Mouse (Mus musculus) CD4-positive, CD25-positive, alpha-beta regulatory T cell, adult 4 months (primary cell): ENCODE results near the gene Mst1. TPM values are rescaled to one million over a fixed set of nuclear protein-coding genes. Genes with fewer than 3 reads are reported as not detected.

ENCODE experiments used
- ATAC-seq: one replicate; pipeline ENCODE4 v1.8.0; 2017
- polyA plus RNA-seq, 2 experiments: library from polyadenylated mRNA; unstranded; fragments of 100-300 nt; shearing (Covaris generic); gene quantifications; one replicate each; pipeline ENCODE4 v1.2.1; 2017

Mst1 gene
- polyA plus RNA-seq, 2 experiments from 2014 or later, result 1.4 to 1.5 TPM

DNA sequence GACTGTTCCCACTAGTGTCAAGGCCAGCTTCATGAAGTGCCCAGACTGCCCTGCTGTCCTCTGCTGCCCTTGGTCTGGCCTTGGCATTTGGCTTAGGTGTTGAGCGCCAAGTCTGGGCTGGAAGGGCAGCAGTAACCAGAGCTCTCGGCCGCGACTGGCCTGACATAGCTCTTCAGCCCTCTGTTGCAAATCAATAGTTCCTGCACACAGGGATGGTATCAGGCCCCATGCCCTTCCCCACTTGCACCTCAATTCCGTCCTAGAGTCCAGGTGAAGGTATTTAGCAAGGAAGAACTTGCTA is 23.0 kb upstream of the Mst1 start:
- no peak for ATAC-seq

DNA sequence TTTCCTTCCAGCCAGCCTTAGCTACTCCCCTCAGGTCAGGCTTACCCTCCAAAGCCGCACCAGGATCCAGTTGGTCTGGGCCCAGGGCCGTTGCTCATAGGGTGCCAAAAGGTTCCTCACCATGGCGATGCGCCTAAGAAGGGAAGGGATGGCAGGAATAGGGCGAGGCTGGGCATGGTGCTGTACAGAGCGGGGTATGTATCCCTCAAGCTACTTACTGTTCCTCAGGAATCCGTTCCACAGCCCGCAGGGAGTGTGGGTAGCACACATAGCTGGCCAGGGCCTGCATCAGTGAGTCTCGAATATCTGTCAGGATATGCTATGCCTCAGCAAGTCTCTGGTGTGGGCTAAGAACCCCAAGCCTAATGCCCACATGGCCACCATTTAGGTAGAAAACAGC is 21.9 kb upstream of the Mst1 start:
- no peak for ATAC-seq

- no peak for ATAC-seq
These were observed 18.1 kb upstream of the Mst1 start for GRCm38 (mm10) chr9:108062142-108062541.

DNA sequence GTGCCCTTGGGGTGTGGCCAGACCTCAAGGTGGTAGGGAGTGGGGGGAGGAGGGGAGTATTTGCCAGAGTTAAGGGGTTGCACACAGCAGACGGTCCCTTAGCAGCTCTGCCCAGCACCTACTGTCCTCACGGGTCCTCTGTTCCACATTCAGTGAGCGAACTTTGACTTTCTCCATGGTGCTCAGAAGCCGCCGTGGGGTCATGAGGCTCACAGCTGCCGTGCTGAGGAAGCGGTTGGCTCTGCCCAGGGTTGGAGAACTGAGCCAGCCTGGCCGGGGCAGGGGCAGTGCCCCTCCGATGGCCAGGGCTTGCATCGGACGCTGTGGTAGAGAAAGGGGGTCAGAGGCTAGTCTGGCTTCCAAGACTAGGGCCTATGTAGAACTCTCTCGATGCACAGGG is 16.9 kb upstream of the Mst1 start:
- ATAC-seq, result no peak

GRCm38 (mm10) chr9:108065491-108066011 is 14.7 kb upstream of the Mst1 start:
- peak; percentile 57 for ATAC-seq

DNA sequence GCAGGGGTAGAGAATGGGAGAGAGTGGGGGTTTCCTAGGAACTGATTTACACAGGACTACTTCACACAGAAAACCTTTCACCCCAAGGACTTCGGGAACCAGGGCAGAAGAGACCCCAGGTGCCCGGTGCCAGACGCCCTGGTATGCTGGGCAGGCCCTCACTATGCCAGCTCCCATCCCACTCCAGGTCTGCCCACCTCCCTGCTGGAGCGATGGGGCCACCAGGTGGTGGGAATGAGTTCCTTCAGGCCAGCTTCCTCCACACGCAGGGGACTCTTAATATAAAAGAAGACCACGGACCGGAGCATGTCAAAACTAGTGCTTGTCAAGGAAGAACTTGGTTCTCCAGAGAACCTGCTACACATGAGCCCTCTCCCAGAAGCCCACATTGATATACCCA is 13.0 kb upstream of the Mst1 start:
- ATAC-seq, result no peak

DNA sequence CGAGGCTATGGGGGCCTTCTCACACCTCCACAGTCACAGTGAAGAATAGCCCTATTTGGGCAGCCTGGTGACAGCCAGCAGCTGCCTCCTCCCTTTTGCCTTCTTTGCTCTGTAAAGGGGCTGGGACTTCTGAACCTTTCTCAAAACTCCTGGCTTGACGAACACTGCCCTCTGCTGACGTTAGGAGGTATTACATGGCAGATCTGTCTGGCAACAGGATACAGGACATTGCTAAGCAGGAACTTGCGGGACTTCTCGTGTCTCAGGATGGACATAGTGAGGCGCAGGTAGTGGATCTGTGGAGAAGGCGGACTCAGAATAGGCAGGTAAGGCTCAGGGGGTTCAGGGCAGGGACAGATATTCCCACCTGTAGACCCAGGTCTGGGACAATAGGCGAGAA is 12.3 kb upstream of the Mst1 start:
- ATAC-seq, result peak; percentile 72

DNA sequence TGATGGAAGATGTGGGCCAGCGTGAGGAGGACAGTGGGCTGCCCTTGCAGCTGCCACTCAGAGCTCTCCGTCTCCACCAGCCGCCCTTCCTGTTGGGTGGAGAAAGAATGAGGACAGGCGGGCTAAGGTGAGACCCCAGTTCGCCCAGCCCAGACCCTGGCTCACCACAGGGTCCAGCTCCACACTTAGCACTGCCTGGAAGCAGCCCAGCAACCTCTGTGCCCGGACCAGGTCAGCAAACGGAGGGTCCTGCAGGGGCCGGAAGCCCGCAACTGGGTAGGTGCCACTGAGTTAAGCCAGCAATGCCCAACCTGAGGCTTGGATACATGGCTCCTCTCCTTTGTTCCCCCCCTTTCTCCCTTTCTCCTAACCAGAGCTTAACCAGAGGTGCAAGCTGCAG is 11.2 kb upstream of the Mst1 start:
- ATAC-seq, result no peak

DNA sequence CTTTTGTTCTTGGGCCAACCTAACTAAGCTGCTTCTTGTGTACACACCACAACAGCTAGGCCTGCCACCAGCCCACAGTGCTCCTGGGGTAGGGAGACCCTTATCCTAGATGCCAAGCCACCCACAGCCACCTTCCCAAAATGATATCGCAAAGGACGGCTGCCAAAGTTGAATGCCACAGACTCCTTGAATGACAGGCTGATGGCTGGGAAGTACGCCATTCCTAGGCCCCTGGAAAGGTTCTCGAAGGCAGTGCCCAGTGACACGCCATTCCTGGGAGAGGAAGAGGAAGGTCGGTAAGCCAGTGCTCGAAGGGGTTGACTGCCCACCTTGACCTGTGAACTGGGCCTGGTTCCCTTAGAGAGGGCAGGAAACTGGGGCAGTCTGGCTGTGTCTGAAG is 10.7 kb upstream of the Mst1 start:
- ATAC-seq, result no peak

DNA sequence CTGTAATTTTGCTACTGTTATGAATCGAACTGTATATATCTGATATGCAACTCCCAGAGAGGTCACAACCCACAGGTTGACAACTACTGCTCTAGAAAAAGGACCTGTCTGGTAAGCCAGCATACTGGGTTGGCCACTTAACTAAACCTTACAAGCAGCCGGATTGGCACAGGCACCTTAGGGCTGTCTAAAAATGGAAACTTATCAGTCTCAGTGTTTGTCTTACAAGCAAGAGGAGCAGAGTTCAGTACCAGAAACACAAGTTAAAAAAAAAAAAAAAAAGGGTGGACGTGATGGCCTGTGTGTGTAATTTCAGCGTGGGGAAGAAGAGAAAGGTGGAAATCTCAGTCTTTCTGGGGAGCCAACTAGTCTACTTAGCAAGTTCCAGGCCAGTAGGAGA is 8.4 kb upstream of the Mst1 start:
- ATAC-seq, result no peak

DNA sequence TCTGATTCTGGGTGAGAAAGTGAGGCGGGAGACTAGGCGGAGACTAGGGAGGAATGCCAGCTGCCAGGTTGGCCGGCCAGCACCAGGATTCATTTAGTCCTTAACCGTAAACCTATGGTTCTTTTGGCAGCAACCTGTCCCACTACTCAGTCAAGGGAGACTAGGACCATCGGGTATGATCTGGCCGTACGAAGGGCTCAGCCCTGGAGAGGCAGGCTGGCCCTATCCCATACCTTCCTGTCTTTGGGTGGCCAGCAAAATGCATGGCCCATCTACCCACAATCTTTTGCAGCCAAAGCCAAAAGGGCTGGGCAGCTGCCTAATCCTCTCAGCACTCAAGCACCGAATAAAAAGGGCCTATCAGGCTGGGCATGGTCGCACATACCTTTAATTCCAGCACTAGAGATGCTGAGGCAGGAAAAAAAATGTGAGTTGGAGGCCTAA is 7.7 kb upstream of the Mst1 start:
- ATAC-seq, result no peak

DNA sequence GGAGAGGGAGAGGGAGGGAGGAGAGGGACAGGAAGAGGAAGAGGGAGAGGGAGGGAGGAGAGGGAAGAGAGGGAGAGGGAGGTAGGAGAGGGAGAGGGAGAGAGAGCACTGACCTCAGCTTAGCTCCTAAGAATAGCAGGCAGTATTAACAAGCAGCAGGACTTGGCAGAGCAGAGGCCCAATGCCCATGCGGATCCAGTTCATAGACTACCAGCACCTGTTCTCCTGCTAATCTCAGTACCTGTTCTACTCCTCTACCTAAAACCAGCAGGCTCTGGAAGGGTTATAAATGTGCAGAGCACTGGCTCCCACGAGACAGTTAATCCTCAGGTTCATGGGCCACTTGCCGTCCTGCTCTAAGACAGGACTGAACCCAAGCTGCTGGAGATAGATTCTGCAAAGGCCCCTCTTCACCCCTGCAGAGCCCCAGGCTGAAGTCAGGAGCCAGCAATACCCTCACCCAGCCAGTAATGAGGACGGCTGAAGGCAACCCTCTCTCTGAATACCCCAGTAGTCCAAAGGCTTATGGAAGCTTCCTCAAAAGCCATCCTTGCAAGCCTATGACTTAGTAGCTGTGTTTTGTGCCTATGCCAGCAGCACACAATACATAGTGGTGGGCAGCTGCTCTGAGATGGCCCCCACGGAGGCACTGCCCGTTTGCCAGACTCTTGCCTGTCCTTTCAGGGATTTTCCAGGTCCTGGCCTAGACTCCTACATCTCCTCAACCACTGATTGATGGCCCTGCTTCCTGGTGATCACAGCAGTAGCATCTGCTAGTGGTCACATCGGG is 6.9 kb upstream of the Mst1 start:
- ATAC-seq, result no peak

DNA sequence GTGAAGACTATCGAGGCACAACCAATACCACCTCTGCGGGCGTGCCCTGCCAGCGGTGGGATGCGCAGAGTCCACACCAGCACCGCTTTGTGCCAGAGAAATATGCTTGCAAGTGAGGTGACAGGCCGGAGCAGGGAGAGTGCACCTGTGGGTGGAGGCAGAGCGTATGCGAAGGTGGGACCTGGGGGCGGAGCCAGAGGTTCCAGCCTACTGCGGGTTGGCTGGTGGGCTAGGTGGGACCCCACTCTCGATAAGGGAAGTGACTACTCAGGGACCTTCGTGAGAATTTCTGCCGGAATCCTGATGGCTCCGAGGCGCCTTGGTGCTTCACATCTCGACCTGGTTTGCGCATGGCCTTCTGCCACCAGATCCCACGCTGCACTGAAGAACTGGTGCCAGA is 2.3 kb downstream of the Mst1 start:
- ATAC-seq, result no peak

GRCm38 (mm10) chr9:108082988-108083431 is 2.8 kb downstream of the Mst1 start, which contains the start of gene Rnf123:
Rnf123 (minus strand) TSS chr9:108083346.
- peak; percentile 84 for ATAC-seq

DNA sequence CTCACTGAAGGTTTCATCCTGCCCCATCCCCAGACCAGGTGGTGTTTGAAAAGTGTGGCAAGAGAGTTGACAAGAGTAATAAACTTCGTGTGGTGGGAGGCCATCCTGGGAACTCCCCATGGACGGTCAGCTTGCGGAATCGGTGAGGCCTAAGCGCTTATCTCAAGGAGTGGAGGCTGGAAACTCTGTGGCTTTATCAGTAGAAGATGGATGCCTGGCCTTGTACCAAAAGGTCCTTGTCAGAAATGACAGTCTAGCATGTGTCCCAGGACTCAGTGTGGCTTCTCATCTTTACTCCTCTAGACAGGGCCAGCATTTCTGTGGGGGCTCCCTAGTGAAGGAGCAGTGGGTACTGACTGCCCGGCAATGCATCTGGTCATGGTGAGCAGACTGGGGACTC is 3.3 kb downstream of the Mst1 start:
- ATAC-seq, result no peak

GRCm38 (mm10) chr9:108085261-108085660 is 5.0 kb downstream of the Mst1 start:
- no peak for ATAC-seq

DNA sequence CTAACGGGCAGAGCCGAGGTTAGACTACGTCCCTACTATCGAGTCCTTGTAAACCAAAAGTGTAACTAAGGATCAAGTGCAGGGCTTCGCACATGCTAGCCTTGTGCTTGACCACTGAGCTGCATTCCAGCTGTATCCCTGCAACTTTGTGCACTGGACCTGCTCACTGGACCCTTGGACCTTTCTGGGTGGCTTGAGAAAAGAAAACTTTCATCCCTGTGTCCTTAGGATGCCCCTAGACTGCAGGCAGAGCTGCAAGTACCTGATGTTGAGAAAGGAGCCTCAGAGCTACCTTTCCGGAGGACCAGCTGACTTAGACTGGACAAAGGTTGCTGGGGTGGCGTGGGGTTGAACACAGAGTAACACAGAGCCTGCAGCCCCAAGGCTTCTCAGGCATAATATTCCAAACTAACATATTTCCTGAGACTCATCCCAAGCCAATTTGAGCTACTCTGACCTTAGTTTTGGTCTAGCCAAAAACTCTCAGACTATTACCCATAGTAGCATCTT is 10.4 kb downstream of the Mst1 start:
- no peak for ATAC-seq

- no peak for ATAC-seq
These were observed 13.3 kb downstream of the Mst1 start for GRCm38 (mm10) chr9:108093586-108093985.

DNA sequence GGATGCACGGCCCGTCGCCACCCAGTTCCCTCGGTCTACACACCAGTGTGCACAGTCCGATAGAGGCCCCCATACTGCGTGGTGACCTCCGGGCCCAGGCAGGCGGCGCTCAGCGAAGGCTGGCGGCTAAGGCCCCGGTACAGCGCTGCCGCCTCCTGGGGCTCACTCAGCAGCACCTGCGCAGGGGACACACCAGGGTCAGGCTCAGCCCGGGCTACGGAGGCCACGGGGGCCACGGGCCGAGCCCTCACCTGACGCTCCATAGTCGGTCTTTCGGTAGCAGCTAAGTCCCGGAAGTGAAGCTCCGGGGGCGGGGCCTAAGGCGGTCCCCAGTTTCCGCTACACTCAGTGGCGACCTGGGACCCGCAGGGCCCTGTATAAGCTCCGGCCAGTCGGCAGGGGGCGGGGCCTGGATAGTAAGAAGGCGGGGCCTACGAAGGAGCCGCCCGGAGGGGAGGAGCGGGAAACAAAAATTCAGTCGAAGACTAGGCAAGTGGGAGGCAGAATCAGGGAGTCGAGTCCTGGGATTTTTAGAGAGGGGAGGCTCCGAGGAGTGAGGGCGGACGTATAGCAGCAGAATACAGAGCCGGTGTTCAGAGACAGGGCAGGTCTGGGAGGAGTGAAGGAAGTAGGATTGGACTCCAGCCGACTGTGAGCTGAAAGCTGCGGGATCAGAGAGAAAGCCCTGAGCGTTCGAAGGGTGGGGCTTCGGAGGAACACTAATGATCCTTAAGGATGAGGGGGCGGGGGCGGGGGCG is 14.1 kb downstream of the Mst1 start, which contains the start of gene Apeh:
Apeh (minus strand) TSS at position 423 of the 758 bp plus-strand sequence.
- peak; percentile 95 for ATAC-seq

- ATAC-seq, result no peak
These were observed 14.8 kb downstream of the Mst1 start for GRCm38 (mm10) chr9:108094998-108095411.

- ATAC-seq, result peak; percentile 38
These were observed 15.3 kb downstream of the Mst1 start for GRCm38 (mm10) chr9:108095518-108095917.

DNA sequence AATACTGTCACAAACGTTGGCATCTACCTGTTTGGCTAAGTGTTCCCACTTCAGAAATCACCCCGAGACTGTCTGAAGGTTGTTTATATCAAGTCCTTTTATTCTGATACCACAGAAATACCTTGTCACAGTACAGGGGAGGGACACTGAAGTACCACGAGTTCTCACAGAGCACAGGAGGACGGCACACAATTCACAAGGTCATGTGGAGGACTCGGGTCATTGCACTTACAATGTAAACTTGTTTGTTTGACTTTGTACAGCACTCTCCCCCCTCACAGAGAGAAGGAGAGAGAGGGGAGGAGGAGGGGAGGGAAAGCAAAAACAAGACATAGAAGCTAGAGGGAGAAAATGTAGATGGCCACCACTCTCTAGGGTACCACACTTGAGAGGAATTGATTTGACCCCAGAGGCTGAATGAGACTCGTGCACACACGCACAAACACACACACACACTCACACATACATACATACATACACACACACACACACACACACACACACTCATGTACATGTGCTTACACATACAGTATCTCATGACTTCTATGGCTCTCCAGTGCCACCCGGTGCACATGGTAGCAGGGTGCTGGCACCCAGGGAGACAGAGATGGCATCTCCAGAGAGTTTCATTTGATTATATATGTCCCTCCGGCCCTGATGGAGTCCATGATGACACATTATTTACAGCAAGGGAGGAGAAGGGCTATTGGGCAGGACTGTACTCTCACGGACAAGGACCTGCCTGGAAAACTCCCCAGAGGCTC is 15.9 kb downstream of the Mst1 start:
- no peak for ATAC-seq

- no peak for ATAC-seq
These were observed 19.4 kb downstream of the Mst1 start for GRCm38 (mm10) chr9:108099619-108100018.
